10 mouse cellular contexts compared by ENCODE assay signal in the genomic region with DNA sequence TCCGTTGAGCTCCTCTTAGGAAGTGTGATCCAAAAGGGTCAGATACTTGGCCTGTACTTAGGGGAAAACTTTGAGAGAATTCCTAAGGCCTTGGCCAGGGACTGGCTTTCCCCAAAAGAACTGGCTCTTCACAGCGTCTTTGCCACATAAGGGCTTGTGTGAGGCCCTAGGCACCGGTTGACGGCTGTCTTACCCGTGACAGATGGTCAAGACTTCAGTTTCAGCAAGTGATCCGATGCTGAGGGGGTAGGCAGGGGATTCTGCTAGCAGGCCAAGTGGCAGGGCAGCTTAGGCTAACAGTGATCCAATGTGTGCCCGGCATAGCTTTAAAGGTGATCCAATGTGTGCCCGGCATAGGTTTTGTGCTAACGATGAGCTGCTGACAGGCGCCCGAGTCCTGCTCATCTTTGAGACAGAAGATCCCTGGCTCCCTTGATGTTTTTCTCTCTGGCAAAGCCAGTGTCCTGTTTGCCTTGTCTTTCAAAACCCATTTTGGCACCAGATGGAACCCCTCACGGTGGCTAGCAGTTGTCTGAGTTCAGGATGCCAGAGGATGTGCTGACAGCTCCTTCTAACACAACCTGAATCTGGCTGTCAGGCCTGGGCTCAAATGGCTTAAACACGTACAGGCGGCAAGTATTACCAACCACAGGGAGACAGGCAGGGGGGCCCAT.
DNase-seq lines count a peak whose midpoint lies in the region; ATAC-seq and TF ChIP-seq lines count a peak whose summit lies in the region.
"Had no signal": no experiment of that assay in that cellular context is flagged by ENCODE, and none has a peak within 500 bp of the region (broad histone marks: within the 10 kb centered on the region; RNA-seq: fewer than 3 reads in every experiment).

No protein-coding gene starts in this region.

- H3K36me3 ChIP-seq in heart, embryonic 10.5 days, result no peaks in the 10 kb centered on the region
- H3K36me3 ChIP-seq in hindbrain, postnatal 0 days (ENCODE audit: insufficient read depth, low read length), result no peaks in the 10 kb centered on the region
- no peaks in the 10 kb centered on the region for H3K36me3 ChIP-seq in liver, embryonic 12.5 days
- H3K36me3 ChIP-seq: liver, embryonic 15.5 days had no signal

- DNase-seq in heart, adult 18-20 months, result peak; percentile 33 to 39
- DNase-seq in heart, postnatal 25 days (ENCODE audit: low spot score), result no peak
- DNase-seq in cerebellum, adult 9-11 months, result peak; percentile 86
- DNase-seq in heart, embryonic 10.5 days (ENCODE audit: low spot score), result peak; percentile 87
- DNase-seq in hindbrain, postnatal 0 days (ENCODE audit: low spot score), result peak; percentile 66
- DNase-seq in spleen, adult 12 weeks (ENCODE audit: low spot score), result no peak
- DNase-seq in layer of hippocampus, postnatal 14 days (ENCODE audit: low spot score in 2 of 2), result no peak

- H3K4me2 ChIP-seq in hindbrain, postnatal 0 days (ENCODE audit: low read depth, low read length), result no peak overlapping the region
- H3K4me2 ChIP-seq in liver, embryonic 12.5 days, result no peak overlapping the region
- H3K4me2 ChIP-seq: liver, embryonic 15.5 days had no signal

- H3K27me3 ChIP-seq in heart, embryonic 10.5 days (ENCODE audit: insufficient read depth, poor library complexity, severe bottlenecking), result no peaks in the 10 kb centered on the region
- no peaks in the 10 kb centered on the region for H3K27me3 ChIP-seq in hindbrain, postnatal 0 days (ENCODE audit: insufficient read depth, low read length)
- no peaks in the 10 kb centered on the region for H3K27me3 ChIP-seq in liver, embryonic 12.5 days (replicated peaks)
- H3K27me3 ChIP-seq: liver, embryonic 15.5 days had no signal

- peak overlapping the region; percentile 67 for H3K27ac ChIP-seq in heart, embryonic 10.5 days
- 0 out of 2 replicates have a peak overlapping the region, but pooled peaks have one; percentile 29 for H3K27ac ChIP-seq in hindbrain, postnatal 0 days
- no peak overlapping the region for H3K27ac ChIP-seq in liver, embryonic 12.5 days
- H3K27ac ChIP-seq: liver, embryonic 15.5 days had no signal

- H3K9ac ChIP-seq in hindbrain, postnatal 0 days (replicated peaks; ENCODE audit: low read length), result no peak overlapping the region
- no peak overlapping the region for H3K9ac ChIP-seq in liver, embryonic 12.5 days
- H3K9ac ChIP-seq: liver, embryonic 15.5 days had no signal

- TF ChIP-seq CTCF in hindbrain, postnatal 0 days (IDR thresholded peaks at IDR 0.05; ENCODE audit: low read depth), result no peak

- no peaks in the 10 kb centered on the region for H3K9me3 ChIP-seq in heart, embryonic 10.5 days
- H3K9me3 ChIP-seq in hindbrain, postnatal 0 days (ENCODE audit: low read length), result no peaks in the 10 kb centered on the region
- no peaks in the 10 kb centered on the region for H3K9me3 ChIP-seq in liver, embryonic 12.5 days (replicated peaks)
- H3K9me3 ChIP-seq: liver, embryonic 15.5 days had no signal

- peak overlapping the region; percentile 24; the same call in 1 of the 2 replicates for H3K4me3 ChIP-seq in heart, embryonic 10.5 days
- H3K4me3 ChIP-seq in hindbrain, postnatal 0 days (ENCODE audit: low read length), result no peak overlapping the region
- no peak overlapping the region for H3K4me3 ChIP-seq in liver, embryonic 12.5 days
- H3K4me3 ChIP-seq: liver, embryonic 15.5 days had no signal

- intact Hi-C loops in heart, postnatal 25 days (cut with DNase I), result no loop called here

- peak; percentile 75 for ATAC-seq in hindbrain, postnatal 0 days
- ATAC-seq in liver, embryonic 12.5 days, result no peak
- ATAC-seq: inflammation-experienced regulatory T-cells, adult 6 months had no signal

- peaks cover 19% of the 10 kb centered on the region for H3K4me1 ChIP-seq in heart, embryonic 10.5 days
- H3K4me1 ChIP-seq in hindbrain, postnatal 0 days (ENCODE audit: insufficient read depth, low read length), result no peaks in the 10 kb centered on the region
- H3K4me1 ChIP-seq in liver, embryonic 12.5 days, result no peaks in the 10 kb centered on the region
- H3K4me1 ChIP-seq: liver, embryonic 15.5 days had no signal

- WGBS in heart, embryonic 10.5 days, result 35% methylated on average over 14 of the region's 14 CpGs
- 42% methylated on average over 14 of the region's 14 CpGs for WGBS in hindbrain, postnatal 0 days
- WGBS in liver, embryonic 12.5 days (ENCODE audit: insufficient replicate concordance), result 69% methylated on average over 14 of the region's 14 CpGs

Comparison
In these comparisons a context has a peak if more than half of its experiments do, and no peak if none do; other contexts are left out.
1. DNase-seq: peak in heart, adult 18-20 months (2 of 2), cerebellum, adult 9-11 months (single experiment), heart, embryonic 10.5 days (single experiment) and hindbrain, postnatal 0 days (single experiment); none in heart, postnatal 25 days (single experiment), spleen, adult 12 weeks (single experiment) and layer of hippocampus, postnatal 14 days (0 of 2).